Mouse (Mus musculus) gastrocnemius, adult 8-10 months (tissue): ENCODE results near the gene Atp6v0c. TPM values are rescaled to one million over a fixed set of nuclear protein-coding genes. Genes with fewer than 3 reads are reported as not detected.
A peak's percentile ranks its signal among the peaks of the same experiment; 100 is the strongest.
"Not testable (repeated sequence)": the region's sequence is repeated elsewhere in the genome, so short reads cannot be mapped to it uniquely, and the experiment has no call there.

Experiments
- DNase-seq, 2 experiments: peaks; one replicate each; pipeline ENCODE4 v3.0.0; 2022; ENCODE audit warnings: low spot score in 2 of 2
- total RNA-seq, 4 experiments: library from RNA; stranded (reverse); gene quantifications; 2 replicates each; pipeline ENCODE4 v1.2.4; 2022

The Atp6v0c gene
- total RNA-seq, 4 experiments from 2014 or later: 152 to 173 (median 158) TPM

GRCm38 (mm10) chr17:24157121-24157520 is 12.4 kb downstream of the Atp6v0c start:
- no peak for DNase-seq

GRCm38 (mm10) chr17:24156394-24156793 is 13.1 kb downstream of the Atp6v0c start:
- DNase-seq: no peak

DNA sequence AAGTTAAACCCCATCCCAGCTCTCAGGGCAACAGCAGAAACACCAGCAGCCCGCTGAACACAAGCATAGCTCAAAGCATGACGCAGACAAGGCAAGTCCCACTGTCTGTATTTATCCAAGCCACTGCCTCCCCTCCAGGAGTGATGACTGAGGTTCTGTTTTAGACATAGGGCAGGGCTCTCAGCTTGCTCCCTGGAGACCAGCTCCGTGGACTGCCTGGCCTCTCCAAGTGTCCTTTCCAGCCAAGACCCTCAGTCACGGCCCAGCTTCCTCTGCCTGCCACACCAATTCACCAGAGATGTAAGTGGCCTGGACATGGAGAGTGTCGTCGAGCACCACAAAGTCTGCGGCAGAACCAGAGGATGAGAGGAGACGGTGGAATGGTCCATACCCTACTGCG is 13.8 kb downstream of the Atp6v0c start:
- no peak for DNase-seq

- no peak for DNase-seq
These were observed 15.0 kb downstream of the Atp6v0c start for GRCm38 (mm10) chr17:24154463-24154862.

- DNase-seq: peak; percentile 45 to 59
These were observed 17.5 kb downstream of the Atp6v0c start for GRCm38 (mm10) chr17:24151890-24152563.

- DNase-seq: no peak
These were observed 18.1 kb downstream of the Atp6v0c start for GRCm38 (mm10) chr17:24151382-24151781.

- DNase-seq: no peak
These were observed 18.7 kb downstream of the Atp6v0c start, which contains the start of gene Pdpk1 for GRCm38 (mm10) chr17:24150824-24151223. TSS of gene Pdpk1 (minus strand) at chr17:24150924.

- no peak for DNase-seq
These were observed 20.1 kb downstream of the Atp6v0c start for GRCm38 (mm10) chr17:24149421-24149820.

DNA sequence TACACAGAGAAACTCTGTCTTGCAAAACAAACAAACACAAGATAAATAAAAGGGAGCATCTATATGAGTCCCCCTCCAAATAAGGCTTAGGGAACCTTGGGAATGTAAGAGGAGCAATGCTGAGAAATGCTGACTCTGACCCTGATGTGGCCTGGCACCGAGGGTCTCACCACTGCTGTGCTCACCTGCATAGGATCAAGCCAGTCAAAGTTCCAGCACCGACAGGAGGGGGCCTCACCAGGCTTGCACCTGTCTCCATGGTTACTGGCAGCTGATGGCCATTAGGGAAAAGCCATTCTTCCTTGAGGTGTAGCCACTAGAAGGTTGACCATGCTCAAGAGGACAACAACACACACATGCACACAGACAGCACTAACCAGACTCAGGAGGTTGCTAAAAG is 26.6 kb downstream of the Atp6v0c start:
- DNase-seq: no peak

- DNase-seq: peak; percentile 96
These were observed 28.0 kb downstream of the Atp6v0c start for GRCm38 (mm10) chr17:24141425-24141920.

DNA sequence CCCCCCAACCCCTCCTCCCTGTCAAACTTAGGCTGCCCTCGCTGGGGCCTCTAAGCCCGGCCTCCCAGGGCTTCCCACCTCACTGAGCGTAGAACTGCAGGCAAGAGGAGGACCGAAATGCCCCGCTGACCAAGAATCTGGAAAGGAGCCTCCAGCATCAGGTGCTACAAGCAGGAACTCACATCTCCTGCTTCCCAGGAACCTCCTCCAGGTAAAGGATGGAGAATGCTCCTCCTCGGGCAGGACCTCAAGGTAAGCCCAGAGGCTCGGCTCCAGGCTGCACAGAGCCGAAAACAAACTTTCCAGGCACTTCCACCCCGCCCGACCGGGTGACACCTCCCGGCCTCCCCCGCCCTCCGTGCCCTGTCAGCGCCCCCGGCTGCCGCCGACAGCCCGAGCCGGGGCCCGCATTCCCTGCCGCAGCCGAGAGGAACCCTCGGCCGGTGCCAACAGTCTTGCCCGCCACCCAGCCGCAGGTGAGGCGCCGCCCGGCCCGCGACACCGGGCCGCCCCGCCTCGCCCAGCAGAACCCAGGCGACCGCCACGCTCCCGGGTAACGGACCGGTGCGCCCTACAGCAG is 28.6 kb downstream of the Atp6v0c start:
- peak in 1 of 2 experiments; percentile 11 for DNase-seq

GRCm38 (mm10) chr17:24139968-24140367 is 29.5 kb downstream of the Atp6v0c start:
- DNase-seq: no peak

GRCm38 (mm10) chr17:24139256-24139655 is 30.2 kb downstream of the Atp6v0c start:
- DNase-seq: no peak

DNA sequence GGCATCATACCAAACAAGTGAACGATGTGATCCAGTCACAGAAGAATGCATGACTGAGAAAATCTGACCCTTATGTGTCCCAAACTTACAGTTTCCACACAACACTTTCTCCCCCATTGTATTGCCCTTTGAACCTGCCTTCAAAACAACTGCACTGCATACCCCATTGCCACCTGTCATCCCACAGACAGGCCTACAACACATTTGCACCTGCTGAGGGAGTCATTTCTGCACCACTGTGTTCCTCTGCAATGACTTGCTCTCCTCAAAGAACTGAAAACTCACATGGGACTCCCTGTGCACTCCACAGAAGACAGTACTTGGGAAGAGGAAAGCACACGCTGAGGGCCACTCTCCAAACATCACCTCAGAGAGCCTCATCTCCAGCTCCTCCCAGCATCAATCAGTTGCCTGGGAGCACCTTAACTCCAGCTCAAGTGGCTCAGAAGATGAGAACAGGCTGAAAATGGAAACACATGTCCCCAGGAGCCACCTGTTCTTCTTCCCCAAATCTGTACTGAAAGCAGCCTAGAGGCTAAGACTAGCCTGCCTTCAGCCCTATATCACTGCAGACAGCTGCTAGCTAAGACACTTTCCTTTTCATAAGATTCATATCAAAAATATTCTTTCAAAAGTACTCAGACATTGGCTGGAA is 32.1 kb downstream of the Atp6v0c start:
- DNase-seq: no peak

DNA sequence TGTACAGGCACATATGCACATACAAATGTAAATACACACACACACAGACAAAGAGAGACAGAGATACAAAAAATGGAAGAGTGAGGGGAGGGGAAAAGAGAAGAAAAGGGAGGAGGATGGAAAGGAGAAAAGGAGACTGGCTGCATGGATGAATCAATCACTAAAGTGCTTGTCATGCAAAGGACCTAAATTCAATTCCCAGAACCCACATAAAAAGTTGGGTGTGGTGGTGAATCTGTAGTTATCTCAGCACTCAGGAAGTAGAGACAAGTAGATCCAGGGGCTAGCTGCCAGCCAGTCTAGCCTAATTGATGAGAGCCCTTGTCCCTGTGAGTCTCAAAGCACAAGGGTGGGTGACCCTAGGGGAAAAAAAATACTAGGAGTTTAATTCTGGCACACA is 35.4 kb downstream of the Atp6v0c start:
- no peak for DNase-seq

GRCm38 (mm10) chr17:24132919-24133318 is 36.6 kb downstream of the Atp6v0c start:
- not testable (repeated sequence) for DNase-seq

DNA sequence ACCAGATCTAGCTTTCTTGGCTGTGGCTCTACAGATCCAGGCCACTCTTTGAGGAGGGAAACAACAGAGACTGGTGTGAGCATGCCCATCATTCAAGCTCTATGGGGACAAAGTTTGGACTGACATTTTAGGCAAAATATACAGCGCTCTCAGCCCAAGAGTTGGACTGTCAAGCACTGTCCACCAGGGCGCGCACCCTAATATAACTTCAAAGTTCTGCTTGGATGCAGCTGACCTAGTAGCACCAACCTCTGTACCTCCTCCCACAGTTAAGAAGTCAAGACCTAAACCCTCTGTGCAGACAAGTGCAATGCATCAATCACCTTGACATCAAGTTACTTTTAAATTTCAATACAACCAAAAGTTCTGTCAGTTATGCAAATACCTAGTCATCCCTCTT is 37.9 kb downstream of the Atp6v0c start:
- no peak for DNase-seq

DNA sequence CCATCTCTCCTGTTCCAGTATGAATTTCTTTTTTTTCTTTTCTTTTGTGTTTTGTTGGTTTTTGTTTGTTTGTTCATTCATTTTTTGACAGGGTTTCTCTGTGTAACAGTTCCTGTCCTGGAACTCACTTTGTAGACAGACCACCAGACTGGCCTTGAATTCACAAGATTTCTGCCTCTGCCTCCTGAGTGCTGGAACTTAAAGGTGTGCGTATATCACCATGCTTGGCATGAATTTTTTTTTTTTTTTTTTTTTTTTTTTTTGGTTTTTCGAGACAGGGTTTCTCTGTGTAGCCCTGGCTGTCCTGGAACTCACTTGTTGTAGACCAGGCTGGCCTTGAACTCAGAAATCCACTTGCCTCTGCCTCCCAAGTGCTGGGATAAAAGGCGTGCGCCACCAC is 40.3 kb downstream of the Atp6v0c start:
- not testable (repeated sequence) for DNase-seq

DNA sequence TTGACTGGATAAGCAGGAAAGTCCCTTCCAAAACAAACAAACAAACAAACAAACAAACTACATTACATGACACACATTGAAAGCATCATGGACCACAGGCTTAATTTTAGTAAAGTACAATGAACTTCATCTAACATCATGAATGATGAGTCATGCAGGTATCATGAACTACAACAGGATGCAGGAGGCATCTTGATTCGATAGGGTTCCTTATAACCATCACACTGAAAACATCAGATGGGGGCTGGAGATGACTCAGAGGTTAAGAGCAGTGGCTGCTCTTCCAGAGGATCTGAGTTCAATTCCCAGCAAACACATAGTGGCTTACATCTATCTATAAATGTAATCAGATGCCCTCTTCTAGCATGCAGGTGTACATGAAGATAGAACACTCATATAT is 41.9 kb downstream of the Atp6v0c start:
- no peak for DNase-seq

DNA sequence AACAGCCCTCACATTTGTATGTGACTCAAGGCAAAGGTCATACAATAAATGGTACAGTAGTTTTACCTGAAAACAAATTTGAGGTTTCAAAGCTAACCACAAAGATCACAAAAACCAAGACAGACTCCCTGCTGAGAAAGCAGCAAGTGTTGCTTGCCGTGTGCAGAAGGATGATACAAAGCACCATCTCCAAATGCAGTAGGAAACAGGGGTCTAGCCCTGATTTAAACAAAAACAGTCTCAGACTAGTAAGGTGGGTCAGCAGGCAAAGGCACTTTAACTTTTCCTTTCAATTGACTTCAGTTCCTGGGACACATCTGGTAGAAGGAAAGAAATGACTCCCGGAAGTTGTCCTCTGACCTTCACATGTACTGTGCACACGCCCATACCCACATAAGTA is 42.7 kb downstream of the Atp6v0c start:
- DNase-seq: no peak

GRCm38 (mm10) chr17:24119446-24119845 is 50.1 kb downstream of the Atp6v0c start:
- DNase-seq: no peak
